Mouse (Mus musculus) 3134 (cell line): ENCODE results near the gene Relb.

ENCODE experiments used
- DNase-seq: peaks from one replicate; pipeline ENCODE4 v3.0.0-alpha.2; 2011; ENCODE audit warnings: low spot score; ENCODE audit not compliant: insufficient read length; ENCODE audit errors: extremely low read depth

The Relb gene

DNA sequence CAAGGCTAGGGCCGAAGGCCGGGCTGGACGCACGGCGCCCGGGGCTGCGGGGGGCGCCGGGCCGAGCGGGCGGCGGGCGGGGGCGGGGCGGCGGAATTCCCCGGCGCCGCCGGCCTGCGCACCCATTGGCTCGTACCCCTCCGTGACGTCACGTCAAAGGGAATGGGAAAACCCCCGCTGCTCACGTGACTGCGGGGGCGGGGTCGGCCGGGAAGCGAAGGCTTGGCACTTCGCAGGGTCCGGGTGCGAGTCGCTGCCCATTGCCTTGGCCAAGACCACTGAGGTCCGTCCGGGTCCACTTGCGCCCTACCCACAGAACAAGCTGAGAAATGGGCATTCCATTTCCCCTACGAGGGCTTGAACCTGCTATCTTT is at the start of gene Relb:
TSS of gene Relb (minus strand) at position 78 of the 374 bp plus-strand sequence.
- DNase-seq: peak; percentile 81

DNA sequence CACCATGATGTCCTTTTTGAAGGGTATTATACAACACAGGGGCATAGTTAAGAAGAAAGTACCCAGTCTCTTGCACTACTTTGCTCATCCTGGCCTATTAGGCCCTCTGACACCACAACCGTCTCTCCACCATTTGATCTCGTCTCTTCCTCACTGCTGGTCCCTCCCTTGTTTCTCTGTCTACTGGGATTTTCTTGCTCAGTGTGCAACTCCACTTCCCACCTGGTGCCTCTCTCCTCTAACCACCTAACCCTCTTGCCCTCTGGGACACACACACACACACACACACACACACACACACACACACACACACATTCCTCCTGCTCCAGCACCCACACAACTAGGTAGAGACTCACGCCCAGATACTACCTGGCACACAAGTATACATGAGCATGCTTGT is 49.7 kb upstream of the Relb start:
- no peak for DNase-seq

DNA sequence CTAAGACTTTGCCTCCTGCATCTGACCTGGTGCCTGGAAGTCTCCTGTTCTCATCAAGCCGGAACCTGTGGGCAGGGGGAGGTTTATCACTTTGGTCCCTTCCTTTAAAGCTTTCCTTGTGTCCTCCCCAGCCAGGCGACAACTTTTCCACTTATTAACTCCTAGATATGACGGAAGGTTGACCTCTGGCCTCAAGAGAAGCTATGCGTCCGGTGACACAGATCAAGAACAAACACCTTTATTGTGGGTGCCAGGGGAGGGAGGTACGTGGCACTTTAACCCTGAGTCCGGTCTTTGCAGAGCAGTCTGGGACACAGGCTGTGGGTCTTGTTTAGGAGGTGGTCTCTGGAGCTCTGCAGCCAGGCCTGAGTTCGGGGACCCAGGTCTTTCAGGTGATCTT is 48.6 kb upstream of the Relb start, which contains the start of gene Apoc2:
TSS of gene Apoc2 (minus strand) at position 70 of the 400 bp plus-strand sequence.
- no peak for DNase-seq

DNA sequence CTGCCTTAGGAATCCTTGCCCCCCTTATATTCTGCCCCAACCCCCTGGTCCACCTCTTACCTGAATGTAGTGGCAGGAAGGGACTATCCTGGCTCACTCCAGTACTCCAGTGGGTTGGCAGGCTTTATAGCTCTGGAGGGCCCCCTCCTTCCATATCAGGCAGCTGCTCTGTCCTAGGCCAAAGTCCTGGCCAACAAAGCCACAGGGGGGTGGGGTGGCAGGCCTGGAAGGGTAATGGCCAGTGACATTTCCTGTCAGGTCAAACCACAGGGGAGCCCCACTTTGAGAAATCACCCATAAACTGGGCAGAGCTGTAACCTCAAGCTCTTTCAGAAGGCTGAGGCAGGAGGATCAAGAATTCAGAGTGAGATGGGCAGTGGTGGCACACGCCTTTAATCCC is 47.4 kb upstream of the Relb start:
- no peak for DNase-seq

DNA sequence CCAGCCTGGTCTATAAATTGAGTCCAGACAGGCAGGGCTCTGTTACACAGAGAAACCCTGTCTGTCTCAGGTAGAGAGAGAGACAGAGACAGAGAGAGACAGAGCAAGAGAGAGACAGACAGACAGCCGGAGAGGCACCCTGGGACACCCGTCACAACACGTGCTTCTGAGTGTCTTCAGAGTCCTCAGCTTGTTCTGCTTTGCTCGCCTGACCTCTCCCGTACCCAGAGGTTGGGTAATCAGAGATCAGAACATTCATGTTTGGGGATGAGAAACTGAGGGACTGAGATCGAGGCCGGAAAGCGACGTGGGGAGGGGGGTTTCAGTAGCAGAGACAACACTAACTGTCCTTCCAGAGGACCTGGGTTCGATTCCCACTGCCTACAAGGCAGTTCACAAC is 46.6 kb upstream of the Relb start:
- no peak for DNase-seq

DNA sequence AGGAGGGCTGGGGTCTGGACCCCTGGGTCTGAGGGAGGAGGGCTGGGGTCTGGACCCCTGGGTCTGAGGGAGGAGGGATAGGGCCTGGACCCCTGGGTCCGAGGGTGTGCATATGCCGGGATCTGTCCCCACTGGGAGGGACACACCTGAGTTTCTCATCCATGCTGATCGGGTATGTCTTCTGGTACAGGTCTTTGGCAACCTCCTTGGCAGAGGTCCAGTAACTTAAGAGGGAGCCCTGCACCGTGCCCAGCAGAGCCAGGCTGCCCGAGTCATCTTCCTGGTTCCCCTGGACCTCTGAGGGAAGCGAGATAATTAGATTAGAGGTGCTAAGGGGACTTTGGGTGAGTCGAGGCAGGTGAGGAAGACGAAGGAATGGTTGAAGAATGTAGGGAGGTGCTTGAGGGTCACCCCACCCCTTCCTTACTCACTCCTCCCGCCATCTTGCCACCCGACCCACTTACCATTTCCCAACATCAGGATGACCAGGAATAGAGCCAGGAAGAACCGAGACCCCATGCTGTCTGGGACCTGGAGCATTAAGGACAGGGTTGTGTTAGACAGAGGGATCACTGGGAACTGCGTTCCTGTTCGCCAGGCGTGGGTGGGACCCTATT is 44.0 kb upstream of the Relb start:
- DNase-seq: no peak

DNA sequence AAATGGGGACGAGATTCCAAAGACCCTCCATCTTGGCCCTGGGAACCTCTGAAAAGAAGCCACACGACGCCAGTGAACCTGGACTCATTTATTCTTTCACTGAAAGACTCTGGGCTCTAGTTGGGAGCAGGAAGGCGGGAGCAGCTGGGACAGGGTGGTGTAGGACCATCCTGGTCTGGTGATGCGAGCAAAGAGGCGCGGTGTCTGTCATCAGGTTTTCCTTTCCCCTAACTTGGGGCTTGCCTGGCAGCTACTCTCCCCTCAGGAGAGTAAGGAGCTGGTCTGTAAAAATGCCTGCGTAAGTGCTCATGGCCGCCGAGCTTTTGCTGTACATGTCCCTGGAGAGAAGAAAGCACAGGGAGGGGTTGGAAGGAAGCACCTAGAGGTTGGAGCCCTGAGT is 42.3 kb upstream of the Relb start:
- DNase-seq: no peak

DNA sequence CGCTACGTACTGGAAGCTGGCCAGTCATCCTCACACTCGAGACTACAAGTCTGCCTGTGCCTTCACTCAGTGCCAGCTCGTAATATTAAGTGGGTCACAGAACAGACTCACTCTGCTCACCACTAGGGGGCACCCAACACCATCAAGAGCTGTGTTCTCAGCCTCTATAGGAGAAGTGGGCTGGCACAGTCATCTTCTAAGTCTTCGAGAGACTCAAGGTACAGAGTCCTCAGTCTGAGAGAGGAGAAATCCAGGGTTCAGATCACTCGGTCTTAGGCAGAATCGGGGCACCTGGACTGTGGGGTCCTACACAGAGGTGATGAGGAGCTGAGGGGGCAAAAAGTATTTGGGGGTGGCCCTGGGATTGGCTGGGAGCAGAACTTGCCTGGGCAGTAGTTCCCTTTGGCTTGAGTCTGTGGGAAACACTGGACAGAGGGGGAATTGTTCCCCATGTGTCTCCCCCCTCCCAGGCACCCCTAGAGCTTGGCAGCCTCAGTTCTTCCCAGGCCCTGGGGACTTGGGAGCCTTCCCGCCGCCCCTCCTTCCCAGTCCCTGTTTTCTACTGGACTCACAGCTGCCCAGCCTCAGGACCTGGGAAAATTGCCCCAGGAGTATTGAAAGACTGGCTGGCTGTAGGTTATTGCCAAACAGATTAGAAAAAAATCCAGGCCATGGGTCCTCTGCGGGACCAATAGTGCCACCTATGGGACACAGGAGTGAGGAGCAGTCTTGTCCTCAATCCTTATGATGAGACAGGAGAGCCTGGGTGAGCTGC is 39.9 kb upstream of the Relb start:
- peak; percentile 63 for DNase-seq

DNA sequence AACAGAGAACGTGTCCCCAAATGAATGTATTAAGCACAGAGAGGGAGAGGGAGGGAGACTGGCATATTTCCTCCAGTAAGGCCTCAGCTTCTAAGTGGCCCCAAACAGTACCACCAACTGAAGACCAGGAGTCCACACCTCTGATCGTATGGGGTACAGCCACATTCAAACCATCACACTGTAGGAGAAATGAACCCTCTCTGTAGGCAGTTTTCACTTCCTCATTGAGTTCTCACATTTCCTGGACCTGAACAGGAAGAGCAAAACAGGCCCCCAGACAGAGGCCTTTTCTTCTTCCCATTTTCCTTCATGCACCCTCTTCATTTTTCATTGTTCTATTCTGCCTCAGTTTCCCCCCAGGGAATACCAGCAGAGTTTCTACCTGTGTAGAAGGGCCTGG is 38.2 kb upstream of the Relb start:
- DNase-seq: no peak

DNA sequence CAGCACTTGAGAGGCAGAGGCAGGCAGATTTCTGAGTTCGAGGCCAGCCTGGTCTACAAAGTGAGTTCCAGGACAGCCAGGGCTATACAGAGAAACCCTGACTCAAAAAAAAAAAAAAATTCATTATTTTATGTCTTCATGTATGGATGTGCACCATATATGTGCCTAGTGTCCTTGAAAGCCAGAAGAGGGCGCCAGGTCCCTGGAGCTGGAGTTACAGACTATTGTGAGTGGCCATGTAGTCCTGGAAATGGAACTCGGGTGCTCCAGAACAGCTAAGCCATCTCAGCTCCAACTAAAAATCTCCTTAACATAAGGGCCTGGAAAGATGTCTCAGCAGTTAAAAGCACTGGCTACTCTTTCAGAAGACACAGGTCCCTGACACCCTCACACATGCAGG is 37.5 kb upstream of the Relb start:
- DNase-seq: no peak

DNA sequence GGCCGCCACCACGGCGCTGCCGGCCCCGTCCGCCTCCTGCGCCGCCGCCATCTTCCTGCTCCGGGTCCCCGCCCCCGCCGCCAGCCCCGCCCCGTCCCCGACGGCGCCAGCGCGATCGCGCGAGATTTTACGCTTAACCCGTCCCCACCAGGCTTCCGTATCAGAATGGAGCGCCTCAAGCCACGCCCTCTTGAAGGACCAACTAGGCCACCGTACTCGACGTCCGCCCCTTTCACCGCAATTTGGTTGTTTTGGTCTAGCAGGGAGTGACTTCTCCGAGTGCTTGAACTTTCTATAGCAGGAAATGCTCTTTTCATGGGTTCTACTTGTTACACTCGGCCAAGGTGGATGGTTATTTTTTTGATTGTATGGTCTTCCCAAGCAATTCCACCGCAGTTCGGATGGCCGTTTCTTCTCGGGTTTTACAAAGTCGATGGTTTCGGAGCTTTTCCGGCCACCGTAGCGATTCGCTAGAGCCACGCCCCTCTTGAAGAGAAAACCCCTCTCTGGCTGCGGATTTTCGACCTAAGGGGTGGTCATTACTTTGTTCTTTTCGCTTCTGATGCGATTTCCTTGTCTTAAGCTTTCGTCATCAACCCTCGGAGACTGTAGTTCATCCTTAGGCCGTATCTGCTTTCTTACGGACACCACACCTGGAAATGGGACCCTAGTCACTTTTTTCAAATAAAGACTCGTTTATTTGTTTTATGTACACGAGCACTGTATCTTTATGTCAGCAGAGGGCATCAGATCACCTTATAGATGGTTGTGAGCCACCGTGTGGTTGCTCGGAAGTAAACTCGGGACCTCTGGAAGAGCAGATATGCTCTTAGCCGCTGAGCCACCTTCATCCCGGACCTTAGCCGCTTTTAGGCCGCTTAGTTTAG is 36.0 kb upstream of the Relb start, which contains the start of gene Clptm1:
TSS of gene Clptm1 (minus strand) at position 79 of the 887 bp plus-strand sequence.
- DNase-seq: peak; percentile 89

DNA sequence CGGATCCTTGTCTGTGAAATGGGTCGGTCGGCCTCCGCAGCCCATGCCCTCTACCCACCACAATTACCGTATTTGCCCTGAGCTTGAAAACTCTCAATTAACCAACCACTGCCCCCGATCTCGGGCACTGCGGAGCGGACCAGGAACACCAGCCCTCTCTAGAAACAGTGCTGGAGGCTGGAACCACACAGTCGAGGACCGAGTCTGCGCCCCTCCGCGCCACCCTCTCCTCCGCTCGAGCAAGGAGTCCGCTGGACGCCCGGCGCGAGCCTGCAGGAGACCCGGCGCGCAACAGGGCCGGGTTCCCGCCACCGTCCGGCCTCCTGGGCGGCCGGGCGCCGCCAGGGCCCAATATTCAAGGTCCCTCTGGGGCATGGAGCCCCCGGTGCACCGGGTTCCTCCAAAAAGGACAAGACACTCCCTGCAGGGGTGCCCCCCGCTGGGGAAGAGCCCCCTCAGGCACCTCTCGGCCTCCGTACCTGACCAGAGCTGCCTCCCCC is 35.3 kb upstream of the Relb start:
- DNase-seq: no peak

DNA sequence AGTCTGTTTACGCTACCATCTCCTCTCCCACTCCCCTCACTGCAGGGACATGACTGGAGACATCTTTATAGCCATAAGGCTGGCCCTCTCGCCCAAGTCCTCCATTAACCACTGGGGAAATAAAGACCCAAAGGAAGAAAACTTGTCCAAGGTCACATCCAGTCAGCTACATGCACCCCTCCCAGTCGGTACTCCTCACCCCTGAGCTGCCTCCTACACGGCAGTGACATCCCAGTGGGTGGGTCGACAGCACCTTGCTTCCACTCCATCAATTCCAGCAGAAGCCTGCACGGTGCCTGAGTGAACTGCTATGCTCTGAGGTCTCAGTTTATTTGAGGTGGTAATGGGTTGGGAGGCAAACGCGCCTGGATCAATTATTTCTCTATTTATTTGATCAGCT is 34.7 kb upstream of the Relb start:
- DNase-seq: no peak

DNA sequence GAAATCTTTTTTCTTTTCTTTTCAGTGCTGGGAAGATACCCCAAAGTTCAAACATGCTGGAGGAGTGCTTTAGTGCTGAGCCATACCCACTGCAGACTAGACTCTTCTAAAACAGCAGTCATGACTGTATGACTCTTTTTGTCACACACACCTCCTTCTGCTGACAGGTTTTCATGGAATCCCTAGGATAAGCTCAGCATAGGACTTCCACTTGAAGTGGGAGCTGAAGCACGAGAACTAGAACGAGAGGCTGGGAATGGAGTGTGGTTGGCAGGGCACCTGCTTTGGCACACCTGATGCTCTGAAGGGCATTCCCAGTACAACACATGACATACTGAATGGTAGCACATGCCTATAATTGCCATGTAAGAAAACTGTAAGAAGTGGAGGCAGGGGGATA is 23.4 kb upstream of the Relb start:
- DNase-seq: no peak

DNA sequence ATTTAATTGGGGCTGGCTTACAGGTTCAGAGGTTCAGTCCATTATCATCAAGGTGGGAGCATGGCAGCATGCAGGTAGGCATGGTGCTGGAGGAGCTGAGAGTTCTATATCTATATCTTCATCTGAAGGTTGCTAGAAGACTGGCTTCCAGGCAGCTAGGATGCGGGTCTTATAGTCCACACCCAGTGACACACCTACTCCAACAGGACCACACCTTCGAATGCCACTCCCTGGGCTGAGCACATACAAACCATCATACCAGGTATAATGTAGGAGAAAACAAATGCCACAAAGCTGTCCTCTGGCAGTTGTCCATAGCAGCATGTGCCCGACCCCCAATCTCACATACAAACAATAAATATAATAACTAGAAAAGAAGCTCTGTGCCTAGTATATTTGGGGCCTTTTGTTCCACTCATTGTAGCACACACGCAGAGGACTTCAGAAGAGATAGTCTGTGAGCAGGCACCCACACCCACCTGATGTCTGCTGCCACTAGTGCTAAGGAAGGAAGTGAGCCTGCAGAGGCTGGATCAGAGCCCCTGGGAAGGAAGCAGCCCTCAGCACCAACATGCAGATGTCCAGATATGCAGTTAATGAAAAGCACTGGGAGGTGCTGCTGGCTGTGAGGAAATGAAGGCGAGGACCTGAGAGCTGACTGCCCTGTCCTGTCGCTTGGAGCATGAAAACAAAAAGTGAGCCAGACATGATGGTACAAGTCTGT is 22.0 kb upstream of the Relb start:
- no peak for DNase-seq

DNA sequence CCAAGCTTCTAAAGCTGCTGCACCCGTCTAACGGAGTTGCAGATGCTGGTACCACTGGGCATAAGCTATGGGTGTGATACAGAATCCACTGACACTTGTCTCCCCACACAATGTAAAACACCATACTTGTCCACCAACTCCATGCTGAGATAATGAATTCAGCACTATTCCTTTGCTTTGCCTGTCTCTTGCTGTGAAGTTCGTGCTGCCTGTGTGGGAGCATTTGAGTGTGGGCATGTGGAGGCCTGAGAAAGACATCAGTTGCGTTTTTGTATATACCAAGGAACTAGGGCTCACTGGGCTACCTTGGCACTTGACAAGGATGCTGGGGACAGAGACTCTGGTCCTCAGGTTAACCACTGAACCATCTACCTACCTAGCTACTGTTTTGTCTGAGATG is 12.0 kb upstream of the Relb start:
- no peak for DNase-seq

DNA sequence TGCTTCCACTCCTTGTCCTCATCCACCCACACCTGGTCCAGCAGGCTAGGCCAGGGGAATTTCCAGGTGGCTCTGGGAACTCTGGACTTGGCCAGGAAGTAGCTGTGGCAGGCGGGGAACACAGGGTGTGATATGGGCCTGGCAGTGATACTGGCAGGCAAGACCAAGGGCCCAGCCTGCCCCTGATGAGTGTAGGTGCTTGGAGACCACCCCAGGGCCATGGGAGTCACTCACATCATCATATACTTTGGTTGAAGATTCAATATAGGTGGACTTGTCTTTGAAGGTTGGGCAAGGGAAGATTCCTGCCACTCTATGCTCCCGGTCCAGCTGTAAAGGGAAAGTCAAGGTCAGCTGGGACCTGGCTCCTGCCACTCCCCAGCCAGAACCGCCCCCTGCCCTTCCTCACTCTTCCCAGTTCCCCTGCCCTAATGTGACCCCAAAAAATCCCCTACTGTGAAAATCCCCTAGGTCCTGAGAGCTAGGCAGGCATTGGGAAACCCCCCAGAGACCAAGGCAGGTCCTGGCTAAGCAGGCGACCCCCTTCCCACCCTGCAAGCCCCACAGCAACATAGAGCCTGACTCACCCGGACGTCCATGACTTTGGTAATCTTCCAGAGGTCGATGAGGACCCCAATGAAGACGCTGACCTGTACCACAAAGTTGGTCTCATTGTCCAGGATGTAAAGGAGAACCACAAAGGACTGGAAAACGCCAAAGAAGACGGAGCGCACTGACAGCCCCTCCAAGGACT is 6.0 kb upstream of the Relb start:
- no peak for DNase-seq

DNA sequence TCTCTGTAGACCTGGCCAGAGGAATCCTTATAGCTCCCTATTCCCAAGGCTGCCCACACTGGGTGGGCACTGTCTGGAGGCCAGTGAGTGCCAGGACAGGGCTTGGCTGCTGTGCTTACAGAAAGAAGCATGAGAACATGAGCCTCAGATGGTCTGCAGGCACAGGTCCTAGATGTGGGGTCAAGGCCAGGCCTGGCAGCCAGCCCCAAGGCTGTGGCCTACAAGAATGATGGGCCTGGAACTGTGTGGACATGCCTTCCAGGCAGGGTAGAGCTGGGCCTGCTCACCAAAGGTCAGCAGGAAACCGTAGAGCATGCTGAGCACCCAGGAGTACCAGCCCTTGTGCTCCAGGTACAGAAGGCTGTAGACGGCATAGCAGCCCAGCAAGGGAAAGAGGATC is 5.4 kb upstream of the Relb start:
- no peak for DNase-seq

DNA sequence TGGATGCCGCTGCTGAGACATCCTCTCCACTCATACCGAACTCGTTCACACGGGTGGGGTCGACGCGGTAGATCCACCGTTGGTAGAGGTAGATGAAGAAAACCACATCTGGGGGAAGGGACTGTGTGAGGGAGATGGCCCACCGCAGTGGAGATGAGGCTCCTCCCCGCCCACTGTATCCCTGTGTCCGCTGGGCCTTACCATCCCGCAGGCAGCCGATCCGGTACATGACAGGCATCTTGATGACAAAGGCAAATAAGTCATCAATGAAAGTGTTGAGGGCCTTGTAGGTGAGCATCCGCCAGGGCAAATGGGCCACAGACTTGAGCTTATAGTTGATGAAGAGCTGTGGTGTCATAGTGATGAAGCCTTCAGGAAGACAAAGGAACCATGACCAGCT is 4.6 kb upstream of the Relb start:
- no peak for DNase-seq

DNA sequence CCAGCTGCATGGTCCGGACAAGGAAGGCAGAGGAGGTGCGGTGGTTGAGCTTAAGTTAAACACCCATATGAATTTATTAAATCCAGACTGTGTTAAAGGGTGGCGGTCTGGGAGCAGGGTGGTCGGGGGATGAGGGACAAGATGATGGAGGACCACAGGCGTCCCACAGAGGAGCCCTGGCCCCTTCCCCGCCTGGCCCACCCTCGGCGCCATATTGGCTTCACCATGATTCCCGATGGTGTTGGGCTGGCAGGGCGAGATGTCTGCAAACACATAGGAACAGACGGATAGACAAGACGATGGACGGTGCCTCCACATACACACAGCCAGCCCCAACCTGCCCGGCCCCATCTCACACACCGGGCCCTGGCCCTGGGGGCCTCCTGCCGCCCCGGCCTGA is 4.0 kb upstream of the Relb start:
- DNase-seq: no peak
